Mouse (Mus musculus) ES-E14 (cell line): ENCODE data around the gene Shcbp1l. TPM values are rescaled to one million over a fixed set of nuclear protein-coding genes. Genes with fewer than 3 reads are reported as not detected.
A peak's percentile ranks its signal among the peaks of the same experiment; 100 is the strongest.
"Not testable (repeated sequence)": the region's sequence is repeated elsewhere in the genome, so short reads cannot be mapped to it uniquely, and the experiment has no call there.

Source experiments
- DNase-seq: peaks from one replicate; pipeline ENCODE4 v3.0.0-alpha.2; 2013; ENCODE audit warnings: low read depth, low spot score
- H3K27ac ChIP-seq: 2 replicates; pipeline ENCODE4 v1.5.1; 2012; ENCODE audit warnings: low read depth, mild to moderate bottlenecking, low read length, moderate library complexity, mixed read lengths; ENCODE audit not compliant: poor library complexity, insufficient read depth, severe bottlenecking
- H3K36me3 ChIP-seq: 2 replicates; pipeline ENCODE4 v1.6.1; 2012; ENCODE audit warnings: mild to moderate bottlenecking, low read length, moderate library complexity, mixed read lengths; ENCODE audit not compliant: control insufficient read depth, poor library complexity, insufficient read depth, severe bottlenecking
- H3K4me1 ChIP-seq, 2 experiments: fragments of 150-350 bp in 1 of 2; sonication (generic) in 1 of 2; 2 replicates each; pipeline ENCODE4 v1.6.1; 2012; ENCODE audit warnings: low read length in 2 of 2, mild to moderate bottlenecking in 1 of 2, mixed read lengths in 1 of 2; ENCODE audit not compliant: control insufficient read depth in 2 of 2, insufficient read depth in 2 of 2, poor library complexity in 1 of 2
- H3K4me3 ChIP-seq, 2 experiments: fragments of 150-350 bp in 1 of 2; sonication (generic) in 1 of 2; 2 replicates each; pipeline ENCODE4 v1.5.1; 2012; ENCODE audit warnings: low read length in 2 of 2, low read depth in 1 of 2, mild to moderate bottlenecking in 1 of 2, mixed read lengths in 1 of 2; ENCODE audit not compliant: insufficient read depth in 1 of 2, poor library complexity in 1 of 2, severe bottlenecking in 1 of 2
- H3K9ac ChIP-seq: 2 replicates; pipeline ENCODE4 v1.6.1; 2012; ENCODE audit warnings: low read depth, mild to moderate bottlenecking, low read length, mixed read lengths; ENCODE audit not compliant: poor library complexity, insufficient read depth, severe bottlenecking
- H3K9me3 ChIP-seq: fragments of 150-350 bp; sonication (generic); 2 replicates; pipeline ENCODE4 v1.6.1; 2012; ENCODE audit warnings: low read depth, mild to moderate bottlenecking, low read length; ENCODE audit not compliant: control insufficient read depth, insufficient read depth
- CHD2 ChIP-seq: IDR thresholded peaks from 2 replicates; pipeline ENCODE4 v1.6.1; 2014; ENCODE audit warnings: mild to moderate bottlenecking, low read depth, low read length, inconsistent platforms
- HCFC1 ChIP-seq: IDR thresholded peaks from 2 replicates; pipeline ENCODE4 v1.6.1; 2012; ENCODE audit warnings: low read length, inconsistent platforms, borderline replicate concordance; ENCODE audit not compliant: insufficient read depth
- MAFK ChIP-seq: IDR thresholded peaks from 2 replicates; pipeline ENCODE4 v1.6.1; 2014; ENCODE audit warnings: mild to moderate bottlenecking, low read depth, low read length, inconsistent platforms; ENCODE audit not compliant: insufficient read depth
- ZC3H11A ChIP-seq: IDR thresholded peaks from 2 replicates; pipeline ENCODE4 v1.6.1; 2012; ENCODE audit warnings: low read depth, mild to moderate bottlenecking, inconsistent platforms, low read length, borderline replicate concordance
- ZNF384 ChIP-seq: IDR thresholded peaks from 2 replicates; pipeline ENCODE4 v1.6.1; 2012; ENCODE audit warnings: low read depth, low read length, inconsistent platforms
- in situ Hi-C, 2 experiments: fragments of 600-800 bp; cut with MboI; formaldehyde crosslinking; loops; one replicate each; pipeline ENCODE4 v1.15.1; 2025; ENCODE audit warnings: low sequenced_read_pairs in 2 of 2, inconsistent platforms in 1 of 2; ENCODE audit not compliant: unreplicated experiment in 2 of 2
- total RNA-seq: library from RNA; depleted of rRNA; stranded (reverse); fragments of 300-350 nt; gene quantifications from 2 replicates; pipeline ENCODE4 v1.2.3, GENCODE M21; 2012

The Shcbp1l gene
- total RNA-seq, 1 experiment: 2.3 TPM

DNA sequence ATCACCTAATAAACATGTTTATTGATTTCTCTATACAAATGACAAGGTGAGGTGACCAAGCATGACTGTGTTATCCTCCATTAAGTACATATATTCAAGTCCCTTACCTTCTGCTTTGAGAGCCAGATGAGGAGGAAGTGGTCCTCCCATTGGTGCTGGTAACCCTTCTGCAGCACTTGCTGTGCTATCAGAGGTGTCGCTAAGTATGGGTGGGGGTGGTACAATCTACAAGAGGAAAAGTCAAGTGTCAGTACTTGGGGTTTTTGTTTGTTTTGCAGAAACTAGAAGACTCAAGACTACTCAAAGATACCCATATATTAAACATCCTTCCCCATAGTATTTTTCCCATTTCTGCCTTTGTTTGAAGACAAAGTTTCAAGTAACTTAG, 56.1 kb downstream of the Shcbp1l start:
- Histone ChIP-seq H3K4me3 (peak overlapping the region in 1 of 2 experiments; percentile 25; a peak in 1 of 4 replicates), H3K9ac (no peak overlapping the region), H3K4me1 (peaks cover 0 to 8% of the 10 kb centered on the region in 2 experiments; a peak in 1 of 4 replicates), H3K36me3 (peaks cover 34% of the 10 kb centered on the region), H3K27ac (no peak overlapping the region), H3K9me3 (no peaks in the 10 kb centered on the region)
- no peak for DNase-seq
- no peak for TF ChIP-seq ZC3H11A
- TF ChIP-seq CHD2: no peak
- TF ChIP-seq ZNF384: no peak
- no peak for TF ChIP-seq HCFC1
- no peak for TF ChIP-seq MAFK
- in situ Hi-C loops: no loop called here

DNA sequence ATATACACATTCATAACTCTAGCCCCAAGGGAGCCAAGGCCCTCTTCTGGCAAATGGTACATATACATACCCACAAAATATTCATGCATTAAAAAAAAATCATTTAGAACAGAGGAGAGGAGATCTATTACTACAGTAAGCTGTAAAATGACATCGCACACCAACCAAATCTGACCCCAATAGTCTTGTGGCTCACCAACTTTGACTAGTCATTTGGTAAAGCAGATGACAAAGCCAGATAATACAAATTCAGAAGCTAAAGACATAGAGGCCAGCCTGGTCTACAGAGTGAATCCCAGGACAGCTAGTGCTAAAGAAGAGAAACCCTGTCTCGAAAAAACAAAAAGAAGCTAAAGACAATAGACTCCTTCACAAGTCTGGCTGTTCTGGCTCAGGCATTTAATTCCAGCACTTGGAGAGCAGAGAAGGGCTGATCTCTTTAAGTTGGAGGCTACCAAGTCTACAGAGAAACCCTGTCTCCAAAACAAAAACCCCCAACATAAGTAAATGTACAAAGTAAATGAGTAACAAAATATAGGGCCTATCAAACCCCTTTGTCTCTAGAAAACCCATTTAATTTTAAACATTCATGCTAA, 60.3 kb downstream of the Shcbp1l start:
- no peak for DNase-seq

DNA sequence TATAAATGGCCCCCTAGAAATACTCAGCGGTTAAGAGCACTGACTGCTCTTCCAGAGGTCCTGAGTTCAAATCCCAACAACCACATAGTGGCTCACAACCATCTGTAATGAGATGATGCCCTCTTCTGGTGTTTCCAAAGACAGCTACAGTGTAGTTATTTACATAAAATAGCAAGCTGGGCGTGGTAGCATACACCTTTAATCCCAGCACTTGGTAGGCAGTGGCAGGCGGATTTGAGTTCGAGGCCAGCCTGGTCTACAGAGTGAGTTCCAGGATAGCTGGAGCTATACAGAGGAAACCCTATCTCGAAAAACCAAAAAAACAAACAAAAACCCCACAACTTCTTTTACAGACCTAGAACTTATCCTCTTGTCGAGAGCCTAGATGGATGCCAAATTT, 61.2 kb downstream of the Shcbp1l start:
- H3K36me3 ChIP-seq, H3K27ac ChIP-seq, in situ Hi-C loops, H3K9me3 ChIP-seq, H3K4me1 ChIP-seq, DNase-seq: not testable (repeated sequence)
- Histone ChIP-seq H3K4me3 (peak overlapping the region; percentile 90 to 91), H3K9ac (peak overlapping the region; percentile 98)

More for the DNA sequence above, 60.3 kb downstream of the Shcbp1l start:
- H3K4me1 ChIP-seq: peaks cover 5 to 6% of the 10 kb centered on the region in 2 experiments; a peak in 3 of 4 replicates
- H3K9ac ChIP-seq: no peak overlapping the region; the same call in 1 of the 2 replicates
- H3K27ac ChIP-seq: no peak overlapping the region
- in situ Hi-C loops: no loop called here
- peak overlapping the region; percentile 90 to 91 for H3K4me3 ChIP-seq
- peaks cover 6% of the 10 kb centered on the region for H3K36me3 ChIP-seq
- H3K9me3 ChIP-seq: no peaks in the 10 kb centered on the region
- TF ChIP-seq MAFK (no peak), ZC3H11A (no peak), CHD2 (no peak), HCFC1 (no peak), ZNF384 (no peak)

DNA sequence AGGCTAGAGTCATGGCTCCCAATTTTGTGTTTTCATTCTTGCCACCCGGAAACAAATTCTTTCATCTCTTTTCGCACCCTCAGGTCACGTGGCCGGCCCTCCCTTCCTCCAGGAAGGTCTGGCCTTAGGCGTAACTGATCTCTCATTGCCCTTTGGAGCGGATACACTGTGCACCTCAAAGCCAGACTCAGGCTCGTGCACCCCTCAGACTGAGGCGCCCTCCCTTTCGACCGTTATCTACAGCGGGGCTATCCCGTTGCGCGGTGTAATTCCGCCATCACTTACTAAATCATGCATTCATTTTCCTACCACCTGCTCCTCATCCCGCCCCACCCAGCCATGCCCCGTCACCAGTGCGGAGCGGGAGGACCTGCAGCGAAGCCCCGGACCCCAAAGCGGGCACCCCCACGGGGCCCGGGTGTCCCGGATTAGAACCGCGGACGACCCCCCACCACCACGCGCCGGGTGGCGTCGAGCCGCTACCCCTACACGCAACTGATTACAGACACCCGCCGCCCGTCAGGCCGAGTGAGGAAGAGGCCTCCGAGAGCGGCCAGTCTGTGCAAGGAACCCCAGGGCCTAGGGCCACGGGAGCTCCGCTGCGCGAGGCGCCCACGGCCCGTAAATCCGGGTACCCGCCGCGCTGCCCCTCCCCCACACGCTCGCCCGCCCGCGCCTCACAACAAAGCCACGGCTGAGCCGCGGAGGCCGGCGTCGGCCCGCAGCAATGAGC, 62.0 kb downstream of the Shcbp1l start:
- peak overlapping the region; percentile 98 for H3K9ac ChIP-seq
- TF ChIP-seq HCFC1 (0 out of 2 replicates have a peak, but pooled peaks have one; percentile 29), MAFK (no peak), CHD2 (0 out of 2 replicates have a peak, but pooled peaks have one; percentile 27), ZNF384 (no peak), ZC3H11A (no peak)
- in situ Hi-C loops: no loop called here
- H3K4me3 ChIP-seq: peak overlapping the region; percentile 90 to 91
- DNase-seq: peak; percentile 44
- H3K4me1 ChIP-seq: peaks cover 3 to 10% of the 10 kb centered on the region in 2 experiments; a peak in 3 of 4 replicates
- no peaks in the 10 kb centered on the region for H3K9me3 ChIP-seq
- H3K27ac ChIP-seq: peak overlapping the region; percentile 85
- no peaks in the 10 kb centered on the region; the same call in none of the 2 replicates for H3K36me3 ChIP-seq
